Mouse (Mus musculus) c-Kit-positive CD71-negative TER-119-negative erythroid progenitor cells, embryonic 14.5 days (primary cell): ENCODE results near the gene Gm527.

Experiments used
- DNase-seq: peaks from one replicate; pipeline ENCODE4 v3.0.0-alpha.2; 2013; ENCODE audit warnings: low read depth

The Gm527 gene

DNA sequence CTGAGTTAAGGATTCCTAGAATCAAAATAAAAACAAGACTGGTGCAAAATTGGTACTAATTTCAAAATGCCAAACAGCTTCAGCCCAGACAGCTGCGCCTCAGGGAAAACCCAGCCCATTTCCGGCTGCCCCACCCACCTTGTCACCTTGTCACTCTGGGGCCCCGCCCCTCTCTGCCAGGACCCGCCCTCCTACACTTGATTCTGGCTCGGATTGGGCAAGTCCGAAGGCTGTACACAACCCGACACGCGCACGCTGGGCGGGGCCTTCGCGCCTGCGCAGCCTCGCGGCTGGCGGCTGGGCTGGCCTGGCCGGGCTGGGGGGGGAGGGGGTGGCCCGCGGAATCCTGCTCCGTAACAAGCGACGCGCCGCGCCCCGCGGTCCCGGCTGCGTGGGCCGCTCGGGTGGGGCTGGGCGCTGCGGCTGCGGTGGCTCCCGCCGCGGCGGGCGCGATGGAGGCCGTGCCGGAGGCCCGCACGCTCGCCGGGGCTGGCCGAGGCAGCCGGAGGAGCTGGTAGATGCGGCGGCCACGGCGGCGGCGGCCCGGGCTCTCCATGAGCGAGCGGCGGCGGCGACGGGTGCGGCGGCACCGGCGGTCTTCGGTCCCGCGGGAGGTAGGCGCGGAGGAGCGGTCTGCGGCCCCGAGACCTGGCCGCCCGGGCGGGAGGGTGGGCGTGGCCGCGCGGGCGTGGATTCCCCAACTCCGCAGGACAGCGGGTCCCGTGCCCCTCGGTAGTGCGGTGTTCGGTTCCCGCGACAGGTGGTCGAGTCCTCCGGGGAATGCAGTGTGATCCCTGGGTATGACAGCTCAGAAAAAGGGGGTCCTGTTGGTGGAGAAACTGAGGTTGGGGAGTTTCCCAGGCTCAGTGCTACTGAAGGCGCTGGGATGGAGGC is at the start of gene Gm527:
Gene Gm527, plus strand, starts transcription at position 329 of the 894 bp plus-strand sequence.
- DNase-seq = peak; percentile 89

DNA sequence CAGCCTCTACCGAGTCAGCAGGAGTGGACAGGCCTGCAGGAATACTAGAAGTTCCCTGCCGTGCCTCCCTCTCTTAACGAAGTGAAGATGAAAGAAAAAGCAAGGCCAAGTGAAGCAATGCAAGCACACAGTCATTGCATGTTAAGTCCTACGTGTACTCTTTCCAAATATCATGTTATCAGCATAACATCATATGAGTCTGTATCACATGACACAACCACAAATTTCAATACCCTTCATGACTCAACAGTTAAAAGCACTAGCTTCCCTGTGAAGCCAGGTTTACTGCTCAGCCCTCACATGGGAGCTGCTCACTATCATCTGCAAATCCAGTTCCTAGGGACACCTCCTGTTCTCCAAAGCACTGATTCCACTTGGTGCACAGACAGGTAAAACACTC is 46.6 kb upstream of the Gm527 start:
- DNase-seq = no peak

DNA sequence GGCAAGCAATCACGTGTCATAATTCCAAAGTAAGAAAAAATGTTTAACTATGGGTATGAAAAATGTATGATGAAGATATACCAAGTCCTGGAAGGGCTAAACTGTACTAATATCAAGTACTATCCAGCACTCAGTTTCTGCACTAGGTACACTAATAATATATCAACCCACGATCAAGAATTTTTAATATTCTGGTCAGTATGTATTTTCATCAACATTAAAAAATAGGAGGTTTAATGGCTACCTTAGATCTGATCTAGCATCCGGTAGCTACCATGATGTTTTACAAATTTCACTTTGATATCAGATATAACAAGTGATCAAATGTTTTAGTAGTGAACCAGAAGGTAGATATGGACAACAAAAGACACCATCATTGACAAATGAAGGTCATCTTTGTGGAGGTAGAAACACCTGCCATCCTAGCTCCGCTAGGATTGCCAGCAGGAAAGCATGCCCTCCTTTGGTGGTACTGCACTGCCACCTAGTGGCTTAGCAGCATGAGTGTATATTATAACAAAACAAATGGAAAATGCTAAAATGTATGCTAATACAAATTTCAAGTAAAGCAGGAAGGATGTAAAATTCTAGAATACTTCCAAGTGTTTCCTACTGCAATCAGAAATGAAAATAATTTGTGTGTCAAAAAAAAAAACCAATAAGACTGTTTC is 20.5 kb upstream of the Gm527 start:
- no peak for DNase-seq

DNA sequence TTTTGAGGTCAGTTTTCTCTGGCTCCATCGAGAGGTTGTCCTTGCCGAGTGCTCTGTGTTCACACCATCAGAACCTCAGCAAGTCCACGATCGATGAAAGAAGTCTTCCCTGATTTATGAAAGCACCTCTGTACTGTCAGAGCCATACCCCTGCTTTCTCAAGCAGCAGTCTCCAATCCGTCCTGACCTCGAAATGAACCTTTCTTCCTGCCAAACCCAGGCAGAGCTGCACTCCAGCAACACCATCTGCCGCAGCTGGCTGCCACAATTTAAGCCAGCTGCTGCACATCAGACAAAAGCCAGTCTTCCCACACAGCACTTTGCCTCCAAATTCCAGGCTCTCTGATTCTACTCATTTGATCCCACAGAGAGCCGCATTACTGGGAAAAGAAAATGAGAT is 15.2 kb upstream of the Gm527 start:
- no peak for DNase-seq

DNA sequence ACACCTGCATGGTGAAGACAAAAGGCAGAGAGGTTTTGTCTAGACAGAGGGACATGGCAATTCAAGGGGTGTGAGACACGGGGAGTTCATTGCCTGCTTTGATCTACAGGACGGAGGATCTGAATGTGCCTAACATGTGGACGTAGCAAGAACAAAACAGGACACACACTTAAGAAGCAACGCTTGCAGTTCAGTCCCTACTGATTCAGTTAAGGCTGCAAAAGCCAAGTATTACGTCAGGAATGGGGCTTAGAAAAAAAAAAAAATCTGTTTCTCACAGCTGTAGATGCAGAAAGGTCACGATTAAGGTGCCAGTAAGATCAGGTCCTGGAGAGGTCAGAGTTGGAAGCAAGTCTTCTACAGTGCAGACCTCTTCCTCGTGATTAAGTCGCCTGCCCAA is 14.5 kb upstream of the Gm527 start:
- no peak for DNase-seq

DNA sequence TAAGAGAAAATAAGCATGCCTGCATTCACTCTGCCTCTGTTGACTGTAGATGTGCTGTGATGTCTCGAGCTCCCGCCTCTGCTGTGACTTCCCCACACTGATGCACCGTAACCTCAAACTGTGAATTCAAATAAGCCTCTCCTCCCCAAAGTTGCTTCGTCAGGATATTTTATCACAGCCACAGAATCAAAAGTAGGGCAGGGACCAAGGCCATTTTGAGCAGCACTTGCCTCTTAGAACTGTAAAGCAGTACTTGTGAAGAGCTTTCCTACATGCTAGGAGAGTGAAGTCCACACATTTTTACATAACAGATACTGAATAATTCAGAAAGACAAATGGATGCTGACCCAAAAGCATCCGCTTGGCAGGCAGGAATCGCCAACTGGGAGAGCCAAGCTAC is 4.7 kb upstream of the Gm527 start:
- no peak for DNase-seq

DNA sequence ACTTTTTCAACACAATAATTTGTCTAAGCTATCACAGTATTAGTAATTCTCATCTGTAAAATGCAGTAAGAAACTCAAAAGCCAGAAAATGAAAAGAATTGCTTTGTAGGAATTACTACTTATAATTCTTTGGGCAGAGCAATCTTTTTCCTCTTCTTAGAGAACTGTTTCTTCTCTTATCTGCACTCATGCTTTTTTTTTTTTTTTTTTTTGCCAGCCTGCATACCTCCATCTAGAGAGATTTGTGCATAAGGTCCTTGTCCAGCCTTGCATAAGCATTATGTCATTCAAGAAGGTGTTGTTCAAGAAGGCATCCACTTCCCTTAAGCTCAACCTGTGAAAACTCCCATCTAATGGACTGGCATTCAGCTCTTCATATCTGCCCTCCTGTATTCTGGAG is 971 bp upstream of the Gm527 start:
- DNase-seq = no peak

DNA sequence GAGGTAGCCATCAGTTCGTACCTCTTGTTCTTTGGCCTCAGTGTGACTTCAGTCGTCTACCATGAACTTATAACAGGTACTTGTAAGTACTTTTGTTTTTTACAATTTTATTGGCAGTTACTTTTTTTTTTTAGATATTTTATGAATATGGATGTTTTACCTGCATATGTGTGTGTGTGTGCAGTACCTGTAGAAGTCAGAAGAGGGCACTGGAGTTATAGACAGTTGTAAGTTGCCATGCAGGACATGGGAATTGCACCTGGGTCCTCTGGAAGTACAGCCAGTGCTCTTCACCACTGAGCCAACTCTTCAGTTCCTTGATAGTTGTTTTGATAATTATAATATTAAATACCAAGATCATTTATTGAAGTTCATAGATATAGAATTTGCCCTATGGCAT is 19.8 kb downstream of the Gm527 start:
- DNase-seq = no peak

DNA sequence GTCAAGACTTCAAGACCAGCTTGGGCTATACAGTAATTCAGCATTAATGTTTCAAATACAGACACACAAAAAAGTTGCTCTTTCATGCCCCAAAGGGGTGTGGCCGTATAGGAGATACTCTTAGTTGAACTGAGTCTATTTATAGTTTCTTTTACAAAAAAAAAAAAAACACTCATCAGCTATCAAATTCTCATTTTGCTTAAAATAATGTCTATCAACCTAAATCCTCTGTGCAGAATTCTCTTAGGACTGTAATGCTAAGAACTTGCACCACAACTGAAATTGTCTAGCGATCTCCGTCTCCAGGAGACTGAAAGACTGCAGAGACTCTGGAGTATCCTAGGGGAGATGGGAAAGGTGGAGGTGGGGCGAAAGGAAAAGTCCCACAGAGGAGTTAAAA is 46.9 kb downstream of the Gm527 start:
- no peak for DNase-seq

DNA sequence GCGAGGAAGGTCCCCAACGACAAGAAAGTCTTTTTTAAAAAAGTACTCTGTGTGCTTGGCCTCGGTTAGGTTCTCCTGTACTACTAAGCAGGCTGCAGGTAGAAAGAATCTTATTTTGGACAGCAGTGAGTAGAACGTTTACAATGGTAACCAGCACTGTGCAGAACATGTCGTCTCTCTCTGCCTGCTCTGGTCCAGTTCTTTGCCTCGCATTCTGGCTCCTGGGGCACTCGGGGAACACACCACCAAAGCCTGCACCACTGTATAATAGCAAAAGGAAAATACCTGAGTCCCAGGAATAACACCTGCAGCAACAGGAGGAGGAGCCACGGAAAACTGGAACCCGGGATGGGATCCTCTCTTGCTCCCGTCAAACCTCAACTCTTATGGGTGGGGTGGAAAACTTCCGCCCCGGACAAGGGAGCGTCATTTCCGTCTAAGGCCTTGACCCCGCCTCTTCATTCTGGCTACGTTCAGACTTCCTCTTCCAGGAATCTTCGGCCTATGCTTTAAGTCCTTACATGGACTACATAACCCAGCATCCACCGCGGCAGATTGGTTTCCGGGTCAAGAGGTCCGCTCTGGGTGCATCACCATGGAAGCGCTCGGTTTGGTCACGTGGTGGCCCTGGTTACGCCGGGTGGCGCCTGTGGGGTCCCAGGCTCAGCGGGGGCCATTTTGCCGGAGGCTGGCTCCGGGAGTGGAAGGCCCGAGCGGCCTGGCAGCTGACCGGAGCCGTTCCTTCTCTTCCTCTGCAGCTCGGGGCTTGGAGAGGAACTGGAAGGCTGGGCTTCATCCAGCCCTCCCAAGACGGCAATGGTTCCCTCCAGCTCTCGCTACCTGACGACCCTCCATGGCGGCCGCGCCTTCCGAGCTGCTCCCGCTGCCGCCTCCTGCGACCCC is 47.7 kb downstream of the Gm527 start, which contains the start of the genes Klhl28 and Togaram1:
Gene Klhl28, minus strand, starts transcription at position 411 of the 903 bp plus-strand sequence.
Gene Togaram1, plus strand, starts transcription at position 681 of the 903 bp plus-strand sequence.
- DNase-seq = peak; percentile 98

DNA sequence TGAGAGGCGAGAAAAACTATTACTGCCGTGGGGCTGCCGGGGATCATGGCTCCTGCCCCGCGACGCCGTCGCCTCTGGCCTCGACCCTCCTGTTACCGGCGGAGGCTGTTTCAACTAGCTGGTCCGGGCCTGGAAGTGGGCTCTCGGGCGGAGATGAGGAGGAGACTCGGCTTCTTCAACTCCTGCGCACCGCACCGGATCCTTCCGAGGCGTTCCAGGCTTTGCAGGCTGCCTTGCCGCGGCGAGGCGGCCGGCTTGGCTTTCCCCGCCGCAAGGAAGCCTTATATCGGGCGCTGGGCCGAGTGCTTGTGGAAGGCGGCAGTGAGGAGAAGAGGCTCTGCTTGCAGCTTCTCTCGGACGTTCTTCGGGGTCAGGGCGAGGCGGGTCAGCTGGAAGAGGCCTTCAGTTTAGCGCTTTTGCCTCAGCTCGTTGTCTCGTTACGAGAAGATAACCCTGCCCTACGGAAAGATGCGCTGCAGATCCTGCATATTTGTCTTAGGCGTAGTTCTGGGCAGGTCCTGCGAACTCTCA is 48.5 kb downstream of the Gm527 start:
- DNase-seq = no peak

DNA sequence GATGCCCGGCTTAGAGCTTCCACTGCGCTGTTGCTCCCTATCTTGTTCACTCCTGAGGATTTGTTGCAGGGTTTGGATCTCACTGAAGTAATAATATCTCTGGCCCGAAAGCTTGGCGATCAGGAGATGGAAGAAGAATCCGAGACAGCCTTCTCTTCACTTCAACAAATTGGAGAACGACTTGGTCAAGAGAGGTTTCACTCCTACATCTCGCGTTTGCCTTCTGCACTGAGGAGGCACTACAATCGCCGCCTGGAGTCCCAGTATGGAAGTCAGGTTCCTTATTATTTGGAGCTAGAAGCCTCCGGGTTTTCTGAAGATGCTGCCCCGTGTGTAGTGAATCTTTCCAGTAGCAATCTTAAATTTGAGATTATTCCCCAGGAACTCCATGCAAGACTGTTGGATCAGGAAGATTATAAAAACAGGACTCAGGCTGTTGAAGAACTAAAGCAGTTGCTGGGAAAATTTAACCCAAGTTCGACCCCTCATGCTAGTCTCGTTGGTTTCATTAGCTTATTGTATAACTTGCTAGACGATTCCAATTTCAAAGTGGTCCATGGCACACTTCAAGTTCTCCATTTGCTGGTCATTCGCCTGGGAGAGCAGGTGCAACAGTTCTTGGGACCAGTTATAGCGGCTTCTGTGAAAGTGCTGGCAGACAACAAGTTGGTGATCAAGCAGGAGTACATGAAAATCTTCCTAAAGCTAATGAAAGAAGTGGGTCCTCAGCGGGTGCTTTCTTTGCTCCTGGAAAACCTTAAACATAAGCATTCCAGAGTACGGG is 49.1 kb downstream of the Gm527 start:
- no peak for DNase-seq

DNA sequence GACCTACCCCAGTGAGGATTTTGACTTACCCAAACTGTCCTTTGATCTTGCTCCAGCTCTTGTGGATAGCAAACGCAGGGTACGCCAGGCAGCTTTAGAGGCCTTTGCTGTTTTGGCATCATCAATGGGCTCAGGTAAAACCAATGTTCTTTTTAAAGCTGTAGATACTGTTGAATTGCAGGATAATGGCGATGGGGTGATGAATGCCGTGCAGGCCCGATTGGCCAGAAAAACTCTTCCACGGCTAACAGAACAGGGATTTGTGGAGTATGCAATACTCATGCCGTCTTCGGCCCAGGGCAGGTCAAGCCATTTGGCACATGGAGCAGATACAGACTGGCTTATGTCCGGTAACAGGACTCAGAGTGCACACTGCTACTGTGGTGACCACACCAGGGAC is 49.8 kb downstream of the Gm527 start:
- DNase-seq = no peak

DNA sequence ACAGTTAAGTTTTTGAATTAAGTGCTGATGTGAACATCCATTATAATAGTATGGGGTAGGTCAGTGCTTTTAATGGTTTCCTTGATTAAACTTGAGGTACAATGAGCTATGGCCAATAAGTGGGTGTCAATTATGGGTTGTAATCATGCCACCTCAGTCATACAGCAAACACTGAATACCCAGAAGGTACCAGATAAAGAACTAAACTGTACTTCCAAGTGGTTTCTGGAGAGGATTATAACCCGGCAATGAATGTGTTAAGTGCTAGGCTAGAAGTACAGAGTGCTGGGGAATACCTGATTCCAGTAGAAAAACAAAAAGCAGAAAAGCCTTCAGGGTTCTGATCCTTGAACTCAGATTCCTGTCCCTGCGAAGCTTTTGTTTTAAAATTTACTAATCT is 50.4 kb downstream of the Gm527 start:
- DNase-seq = no peak

DNA sequence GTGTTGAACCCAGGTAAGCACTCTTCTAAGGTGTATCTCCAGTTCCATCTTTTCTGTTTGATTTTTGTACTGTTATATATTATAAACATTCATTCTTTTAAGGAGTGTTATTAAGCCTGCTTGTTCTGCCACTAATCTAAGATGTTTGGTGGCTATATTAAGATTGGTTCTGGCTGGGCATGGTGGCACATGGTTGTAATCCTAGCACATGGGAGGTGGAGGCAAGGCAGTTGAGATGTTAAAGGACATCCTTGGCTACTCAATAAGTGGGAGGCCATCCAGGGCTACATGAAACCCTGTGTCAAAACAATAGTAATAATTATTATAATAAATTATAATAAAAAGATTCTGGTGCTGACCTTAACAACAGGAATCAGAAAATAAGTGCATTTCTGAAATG is 53.7 kb downstream of the Gm527 start:
- DNase-seq = no peak

DNA sequence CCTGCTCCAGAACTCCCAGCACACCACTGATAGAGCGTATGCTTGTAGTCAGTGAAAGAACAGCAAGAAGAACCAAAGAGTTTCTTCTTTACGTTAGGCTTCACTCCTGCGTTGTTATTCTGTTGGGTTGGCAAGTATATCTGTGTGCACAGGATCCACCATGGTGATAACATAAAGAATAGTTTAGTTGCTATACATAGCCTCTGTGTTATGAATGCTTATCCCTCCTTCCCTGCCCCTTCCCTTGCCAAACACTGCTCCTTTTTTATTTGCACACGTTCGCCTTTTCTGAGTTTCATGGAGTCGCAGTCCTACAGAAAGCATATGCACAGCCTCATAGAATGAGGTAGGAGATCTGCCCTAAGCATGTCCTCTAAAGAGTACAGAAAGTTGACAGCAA is 54.4 kb downstream of the Gm527 start:
- DNase-seq = no peak
